Mouse (Mus musculus): ENCODE results near the gene Atp13a4.

GRCm38 (mm10) chr16:29592171-29592570 lies 47.5 kb upstream of the Atp13a4 start:
- TF ChIP-seq POLR2A (IDR thresholded peaks at IDR 0.05; ENCODE audit: insufficient read depth, low read depth, low read length) (no peak), CTCF (IDR thresholded peaks at IDR 0.05; ENCODE audit: insufficient read depth, low read depth, low read length) (no peak)
